27 mouse cellular contexts compared by ENCODE assay signal in genomic region chr5:19825943-19826342, GRCm38 (mm10).
A peak's percentile ranks its signal among the peaks of the same experiment; 100 is the strongest.
DNase-seq lines count a peak whose midpoint lies in the region; ATAC-seq and TF ChIP-seq lines count a peak whose summit lies in the region.
"Had no signal": no experiment of that assay in that cellular context is flagged by ENCODE, and none has a peak within 500 bp of the region (broad histone marks: within the 10 kb centered on the region; RNA-seq: fewer than 3 reads in every experiment).

No protein-coding gene starts in this region.

- peak; percentile 35 for DNase-seq in kidney, adult 9 months
- DNase-seq in kidney, adult 11 months = no peak
- peak; percentile 2 for DNase-seq in adipocyte (ENCODE audit: low spot score)
- DNase-seq: adrenal gland, adult 2 months; adrenal gland, postnatal 10 days; adrenal gland, postnatal 25 days; B cell, adult 2 months; cerebellum, adult 11-12 months; cerebellum, adult 2 months; cerebellum, adult 9-10 months; cerebellum, postnatal 10 days; cerebellum, postnatal 25 days had no signal

- no peaks in the 10 kb centered on the region for H3K4me1 ChIP-seq in intestine, embryonic 15.5 days (replicated peaks)
- H3K4me1 ChIP-seq in intestine, postnatal 0 days (replicated peaks; ENCODE audit: control insufficient read depth, insufficient read depth, low read length) = no peaks in the 10 kb centered on the region
- H3K4me1 ChIP-seq in intestine, embryonic 16.5 days (ENCODE audit: control insufficient read depth, insufficient read depth, low read length) = no peaks in the 10 kb centered on the region
- H3K4me1 ChIP-seq: embryonic facial prominence, embryonic 10.5 days; embryonic facial prominence, embryonic 12.5 days; forebrain, embryonic 10.5 days; forebrain, embryonic 12.5 days had no signal

- H3K4me2 ChIP-seq in intestine, embryonic 15.5 days (replicated peaks) = no peak overlapping the region
- no peak overlapping the region for H3K4me2 ChIP-seq in intestine, postnatal 0 days (replicated peaks; ENCODE audit: low read depth)
- no peak overlapping the region for H3K4me2 ChIP-seq in intestine, embryonic 16.5 days (ENCODE audit: low read depth, low read length)
- H3K4me2 ChIP-seq: embryonic facial prominence, embryonic 12.5 days; forebrain, embryonic 12.5 days had no signal

- no peak overlapping the region for H3K27ac ChIP-seq in intestine, embryonic 15.5 days
- H3K27ac ChIP-seq in intestine, postnatal 0 days (ENCODE audit: low read depth, low read length) = no peak overlapping the region
- H3K27ac ChIP-seq in intestine, embryonic 16.5 days (ENCODE audit: low read length) = no peak overlapping the region
- H3K27ac ChIP-seq: embryonic facial prominence, embryonic 10.5 days; embryonic facial prominence, embryonic 12.5 days; forebrain, embryonic 10.5 days; forebrain, embryonic 12.5 days had no signal

- ATAC-seq in intestine, embryonic 15.5 days = peak; percentile 63; the same call in 1 of the 2 replicates
- ATAC-seq in intestine, postnatal 0 days = no peak
- ATAC-seq in intestine, embryonic 16.5 days = peak; percentile 63; the same call in 1 of the 2 replicates
- no peak for ATAC-seq in erythroid progenitor cell, adult 5-6 weeks (replicated peaks; ENCODE audit: low FRiP score, poor library complexity, severe bottlenecking)
- ATAC-seq: activated CD4-positive, CD25-positive, alpha-beta regulatory T cell, adult 4 months; CD4-positive, CD25-positive, alpha-beta regulatory T cell, adult 4 months; forebrain, embryonic 14.5 days; forebrain, embryonic 16.5 days; Patski had no signal

- H3K9ac ChIP-seq in intestine, embryonic 15.5 days = no peak overlapping the region
- H3K9ac ChIP-seq in intestine, postnatal 0 days (ENCODE audit: low read depth, low read length) = no peak overlapping the region
- no peak overlapping the region for H3K9ac ChIP-seq in intestine, embryonic 16.5 days (ENCODE audit: low read depth, low read length)
- H3K9ac ChIP-seq: embryonic facial prominence, embryonic 12.5 days; forebrain, embryonic 12.5 days had no signal

- no peaks in the 10 kb centered on the region for H3K9me3 ChIP-seq in intestine, embryonic 15.5 days
- no peaks in the 10 kb centered on the region for H3K9me3 ChIP-seq in intestine, postnatal 0 days (ENCODE audit: control insufficient read depth)
- H3K9me3 ChIP-seq in intestine, embryonic 16.5 days (ENCODE audit: control insufficient read depth, low read length) = no peaks in the 10 kb centered on the region
- H3K9me3 ChIP-seq: embryonic facial prominence, embryonic 10.5 days; embryonic facial prominence, embryonic 12.5 days; forebrain, embryonic 10.5 days; forebrain, embryonic 12.5 days; G1E had no signal

- WGBS in intestine, embryonic 15.5 days = 59% methylated on average over 2 of the region's 2 CpGs
- 41% methylated on average over 2 of the region's 2 CpGs for WGBS in intestine, postnatal 0 days
- WGBS in intestine, embryonic 16.5 days = 57% methylated on average over 2 of the region's 2 CpGs

- no peaks in the 10 kb centered on the region for H3K36me3 ChIP-seq in intestine, embryonic 15.5 days
- H3K36me3 ChIP-seq in intestine, postnatal 0 days (ENCODE audit: control insufficient read depth, insufficient read depth) = no peaks in the 10 kb centered on the region
- H3K36me3 ChIP-seq in intestine, embryonic 16.5 days (ENCODE audit: control insufficient read depth, insufficient read depth, low read length) = no peaks in the 10 kb centered on the region
- H3K36me3 ChIP-seq: embryonic facial prominence, embryonic 10.5 days; embryonic facial prominence, embryonic 12.5 days; forebrain, embryonic 10.5 days; forebrain, embryonic 12.5 days; G1E had no signal

- no peak for TF ChIP-seq CTCF in intestine, postnatal 0 days (IDR thresholded peaks at IDR 0.05; ENCODE audit: low read depth)

- H3K27me3 ChIP-seq in intestine, embryonic 15.5 days (replicated peaks) = no peaks in the 10 kb centered on the region
- no peaks in the 10 kb centered on the region for H3K27me3 ChIP-seq in intestine, postnatal 0 days (replicated peaks; ENCODE audit: control insufficient read depth, insufficient read depth, low read length)
- no peaks in the 10 kb centered on the region for H3K27me3 ChIP-seq in intestine, embryonic 16.5 days (replicated peaks; ENCODE audit: control insufficient read depth, insufficient read depth, low read length)
- H3K27me3 ChIP-seq: CH12.LX; embryonic facial prominence, embryonic 12.5 days; forebrain, embryonic 12.5 days had no signal

- no peak overlapping the region for H3K4me3 ChIP-seq in intestine, embryonic 15.5 days (replicated peaks)
- no peak overlapping the region for H3K4me3 ChIP-seq in intestine, postnatal 0 days (ENCODE audit: low read depth, low read length)
- H3K4me3 ChIP-seq in intestine, embryonic 16.5 days (ENCODE audit: low read length) = no peak overlapping the region
- H3K4me3 ChIP-seq: embryonic facial prominence, embryonic 10.5 days; embryonic facial prominence, embryonic 12.5 days; forebrain, embryonic 10.5 days; forebrain, embryonic 12.5 days had no signal

Comparison
In these comparisons a context has a peak if more than half of its experiments do, and no peak if none do; other contexts are left out.
1. ATAC-seq: peak in intestine, embryonic 15.5 days (single experiment) and intestine, embryonic 16.5 days (single experiment); none in intestine, postnatal 0 days (single experiment) and erythroid progenitor cell, adult 5-6 weeks (single experiment).